Mouse (Mus musculus) layer of hippocampus, postnatal 36 days (tissue): ENCODE data around the gene Grik4. TPM values are rescaled to one million over a fixed set of nuclear protein-coding genes. Genes with fewer than 3 reads are reported as not detected.
A peak's percentile ranks its signal among the peaks of the same experiment; 100 is the strongest.

Experiments used
- DNase-seq, 2 experiments: peaks; one replicate each; pipeline ENCODE4 v3.0.0; 2022
- total RNA-seq, 2 experiments: library from RNA; stranded (reverse); gene quantifications; 2 replicates each; pipeline ENCODE4 v1.2.3; 2021

Grik4 gene
- total RNA-seq, 2 experiments from 2014 or later, result 55.7 to 58.8 TPM

GRCm38 (mm10) chr9:42859959-42860794 lies 84.1 kb downstream of the Grik4 start:
- DNase-seq, result no peak

GRCm38 (mm10) chr9:42858998-42859690 lies 85.1 kb downstream of the Grik4 start:
- no peak for DNase-seq

GRCm38 (mm10) chr9:42858576-42858975 lies 85.7 kb downstream of the Grik4 start:
- no peak for DNase-seq

- no peak for DNase-seq
Measured at GRCm38 (mm10) chr9:42857756-42858155, 86.5 kb downstream of the Grik4 start.

GRCm38 (mm10) chr9:42853077-42853476 lies 91.2 kb downstream of the Grik4 start:
- DNase-seq, result no peak

GRCm38 (mm10) chr9:42850063-42850462 lies 94.2 kb downstream of the Grik4 start:
- no peak for DNase-seq

GRCm38 (mm10) chr9:42848061-42848460 lies 96.2 kb downstream of the Grik4 start:
- no peak for DNase-seq

- peak in 1 of 2 experiments; percentile 41 for DNase-seq
Measured at GRCm38 (mm10) chr9:42846676-42847425, 97.4 kb downstream of the Grik4 start.

GRCm38 (mm10) chr9:42846139-42846538 lies 98.2 kb downstream of the Grik4 start:
- DNase-seq, result no peak

- DNase-seq, result no peak
Measured at GRCm38 (mm10) chr9:42844301-42844700, 100.0 kb downstream of the Grik4 start.

GRCm38 (mm10) chr9:42838299-42838698 lies 106.0 kb downstream of the Grik4 start:
- no peak for DNase-seq

- no peak for DNase-seq
Measured at GRCm38 (mm10) chr9:42837498-42837897, 106.8 kb downstream of the Grik4 start.

GRCm38 (mm10) chr9:42831558-42831957 lies 112.7 kb downstream of the Grik4 start:
- no peak for DNase-seq

- DNase-seq, result no peak
Measured at GRCm38 (mm10) chr9:42819247-42819646, 125.0 kb downstream of the Grik4 start.

GRCm38 (mm10) chr9:42816815-42817214 lies 127.5 kb downstream of the Grik4 start:
- no peak for DNase-seq

GRCm38 (mm10) chr9:42809146-42809545 lies 135.1 kb downstream of the Grik4 start:
- no peak for DNase-seq

GRCm38 (mm10) chr9:42808394-42808793 lies 135.9 kb downstream of the Grik4 start:
- no peak for DNase-seq

GRCm38 (mm10) chr9:42803061-42803491 lies 141.2 kb downstream of the Grik4 start:
- DNase-seq, result peak in 1 of 2 experiments; percentile 37

GRCm38 (mm10) chr9:42801929-42802328 lies 142.4 kb downstream of the Grik4 start:
- peak in 1 of 2 experiments; percentile 48 for DNase-seq

GRCm38 (mm10) chr9:42800138-42800537 lies 144.2 kb downstream of the Grik4 start:
- DNase-seq, result no peak

- DNase-seq, result no peak
Measured at GRCm38 (mm10) chr9:42799694-42800093, 144.6 kb downstream of the Grik4 start.

- DNase-seq, result no peak
Measured at GRCm38 (mm10) chr9:42799242-42799641, 145.1 kb downstream of the Grik4 start.

GRCm38 (mm10) chr9:42798280-42798679 lies 146.0 kb downstream of the Grik4 start:
- DNase-seq, result no peak
